Mouse (Mus musculus): Measurements from ENCODE around the gene Kat5.

The Kat5 gene

DNA sequence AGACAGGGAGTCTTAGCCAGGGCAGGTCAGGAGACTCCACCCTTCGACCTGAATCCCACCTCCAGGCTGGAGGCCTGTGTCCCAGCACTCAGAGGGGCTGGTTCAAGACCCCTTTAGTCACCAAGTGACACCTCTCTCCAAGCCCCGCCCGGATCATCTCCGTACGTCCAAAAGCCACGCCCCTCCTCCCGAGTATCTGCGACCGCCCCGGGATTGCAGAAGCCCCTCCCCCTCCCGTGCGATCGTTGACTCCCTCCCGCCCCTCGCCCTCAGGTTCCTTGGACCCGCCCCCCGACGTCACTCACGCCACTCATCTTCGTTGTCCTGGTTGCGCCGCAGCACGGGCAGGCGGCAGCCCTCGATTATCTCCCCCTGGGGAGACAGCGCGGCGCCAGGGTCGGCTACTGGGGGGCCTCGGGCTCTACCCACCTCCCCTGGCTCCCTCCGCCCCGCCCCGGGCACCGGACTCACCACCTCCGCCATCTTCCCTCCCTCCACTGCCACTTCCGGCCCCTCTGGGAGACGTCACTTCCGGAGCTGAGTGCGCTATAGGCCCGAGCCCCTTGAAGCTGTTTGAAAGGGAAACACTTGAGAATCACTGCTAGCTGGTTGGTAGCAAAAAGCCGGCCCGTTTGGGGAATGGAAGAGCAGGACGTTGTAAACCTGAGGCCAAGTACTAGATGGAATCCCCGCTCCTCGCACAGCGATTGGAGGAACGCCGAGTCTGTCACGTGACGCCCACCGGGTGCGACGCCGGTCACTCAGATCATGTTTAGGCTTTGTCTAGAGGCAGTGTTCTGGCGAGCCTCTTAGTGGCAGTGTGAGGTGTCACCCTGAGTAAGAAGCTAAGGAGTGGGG lies at the start of gene Kat5:
Gene Kat5, minus strand, starts transcription at position 691 of the 858 bp plus-strand sequence.
- DNase-seq (ENCODE audit: low spot score): peak; percentile 62

DNA sequence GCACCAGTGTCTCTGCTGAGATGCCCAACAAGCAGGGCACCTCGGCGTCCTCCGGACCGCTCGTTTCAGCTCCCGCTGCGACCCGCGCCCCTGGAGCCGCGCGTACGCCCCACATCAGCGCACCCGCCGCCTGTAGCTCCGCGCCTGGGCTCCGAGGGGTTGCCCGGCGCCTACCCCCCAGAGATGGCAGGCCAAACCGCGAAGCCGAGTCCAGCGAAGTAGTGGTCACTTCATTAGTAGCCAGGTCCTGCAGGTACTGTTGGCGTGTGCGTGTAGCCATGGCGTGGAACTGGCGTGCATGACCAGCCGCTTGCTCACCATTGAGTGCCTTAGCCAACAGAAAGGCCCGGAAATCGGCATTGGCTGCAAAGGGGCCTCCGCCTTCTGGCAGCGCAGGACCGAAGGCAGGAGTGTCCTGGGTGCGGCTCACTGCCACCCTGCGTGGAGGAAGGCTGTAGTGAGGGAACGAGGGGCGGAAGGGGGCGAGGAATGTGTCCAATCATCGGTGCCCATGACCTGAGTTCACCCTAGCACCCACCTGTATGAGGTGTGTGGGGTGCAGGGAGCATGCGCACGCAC lies 44.8 kb upstream of the Kat5 start:
- no peak for DNase-seq (ENCODE audit: low spot score)

- no peak for DNase-seq (ENCODE audit: low spot score)
Measured at GRCm38 (mm10) chr19:5653969-5654719, 44.1 kb upstream of the Kat5 start.

- DNase-seq (ENCODE audit: low spot score): no peak
Measured at GRCm38 (mm10) chr19:5652570-5652969, 42.5 kb upstream of the Kat5 start.

GRCm38 (mm10) chr19:5651502-5652274 lies 41.7 kb upstream of the Kat5 start:
- DNase-seq (ENCODE audit: low spot score): no peak

- DNase-seq (ENCODE audit: low spot score): no peak
Measured at GRCm38 (mm10) chr19:5649298-5649741, 39.3 kb upstream of the Kat5 start.

DNA sequence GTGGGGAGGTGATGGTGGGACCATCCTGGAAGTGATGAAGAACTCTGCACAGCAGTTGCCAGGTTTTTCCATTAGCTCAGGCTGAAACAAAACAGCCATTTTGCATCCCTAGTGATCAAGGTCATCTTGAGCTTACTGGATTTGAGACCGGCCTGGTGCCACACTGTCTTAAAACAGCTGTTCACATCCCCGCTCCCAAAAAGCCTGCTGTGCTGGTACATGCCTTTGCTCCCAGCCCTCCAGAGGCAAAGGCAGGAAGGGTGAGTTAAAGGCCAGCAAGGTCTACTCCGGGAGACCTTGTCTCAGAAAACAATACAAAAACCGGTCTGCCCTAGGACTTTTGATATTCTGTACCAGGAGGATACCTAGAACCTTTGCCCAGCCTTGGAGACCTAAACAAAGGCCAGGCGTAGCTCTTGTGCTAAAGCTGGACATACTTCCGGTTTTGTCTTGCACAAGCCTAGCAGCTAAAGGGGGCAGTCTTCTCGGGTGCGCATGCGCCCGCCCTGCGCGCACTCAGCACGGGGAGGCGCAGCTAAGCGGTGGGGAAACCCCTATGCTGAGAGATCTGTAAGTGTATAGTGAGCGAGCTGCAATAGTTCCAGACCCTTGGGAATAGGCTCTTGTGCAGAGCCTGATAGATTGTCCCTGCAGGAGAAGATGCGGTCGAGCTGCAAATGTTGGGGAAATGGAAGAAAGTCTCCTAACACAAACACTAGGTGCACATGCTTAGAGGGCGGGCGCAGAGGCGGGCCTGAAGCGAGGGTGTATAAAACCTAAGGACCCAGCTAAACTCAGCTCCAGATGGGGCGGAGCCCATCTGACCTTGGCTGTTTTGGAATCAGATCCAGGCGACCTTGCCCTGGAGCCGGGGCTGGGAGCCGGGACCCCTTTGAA lies 38.6 kb upstream of the Kat5 start:
- no peak for DNase-seq (ENCODE audit: low spot score)

- no peak for DNase-seq (ENCODE audit: low spot score)
Measured at GRCm38 (mm10) chr19:5647791-5648190, 37.8 kb upstream of the Kat5 start.

GRCm38 (mm10) chr19:5646731-5647330 lies 36.8 kb upstream of the Kat5 start:
- no peak for DNase-seq (ENCODE audit: low spot score)

GRCm38 (mm10) chr19:5645280-5645679 lies 35.2 kb upstream of the Kat5 start:
- DNase-seq (ENCODE audit: low spot score): no peak

DNA sequence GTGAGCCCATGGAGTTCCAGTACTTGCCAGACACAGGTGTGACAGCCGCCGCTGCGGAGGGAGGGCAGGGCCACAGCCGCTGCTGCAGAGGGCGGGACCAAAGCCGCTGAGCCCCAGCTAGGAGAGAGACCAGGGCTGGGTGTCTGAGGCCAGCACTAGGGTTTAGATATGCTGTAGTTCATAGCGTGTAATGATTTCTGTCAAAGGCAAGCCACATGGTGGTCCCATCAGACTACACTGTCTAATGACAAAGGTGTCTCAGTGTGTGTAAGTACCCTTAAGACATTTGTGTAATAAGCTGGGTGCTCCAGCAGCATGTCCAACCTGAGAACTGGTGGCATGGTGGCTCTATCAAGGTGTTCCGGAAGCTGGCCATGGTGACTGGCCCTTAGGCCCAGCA lies 31.6 kb upstream of the Kat5 start:
- no peak for DNase-seq (ENCODE audit: low spot score)

GRCm38 (mm10) chr19:5641021-5641420 lies 31.0 kb upstream of the Kat5 start:
- no peak for DNase-seq (ENCODE audit: low spot score)

- DNase-seq (ENCODE audit: low spot score): no peak
Measured at GRCm38 (mm10) chr19:5640339-5640738, 30.3 kb upstream of the Kat5 start.

GRCm38 (mm10) chr19:5638416-5639005 lies 28.5 kb upstream of the Kat5 start:
- DNase-seq (ENCODE audit: low spot score): no peak

DNA sequence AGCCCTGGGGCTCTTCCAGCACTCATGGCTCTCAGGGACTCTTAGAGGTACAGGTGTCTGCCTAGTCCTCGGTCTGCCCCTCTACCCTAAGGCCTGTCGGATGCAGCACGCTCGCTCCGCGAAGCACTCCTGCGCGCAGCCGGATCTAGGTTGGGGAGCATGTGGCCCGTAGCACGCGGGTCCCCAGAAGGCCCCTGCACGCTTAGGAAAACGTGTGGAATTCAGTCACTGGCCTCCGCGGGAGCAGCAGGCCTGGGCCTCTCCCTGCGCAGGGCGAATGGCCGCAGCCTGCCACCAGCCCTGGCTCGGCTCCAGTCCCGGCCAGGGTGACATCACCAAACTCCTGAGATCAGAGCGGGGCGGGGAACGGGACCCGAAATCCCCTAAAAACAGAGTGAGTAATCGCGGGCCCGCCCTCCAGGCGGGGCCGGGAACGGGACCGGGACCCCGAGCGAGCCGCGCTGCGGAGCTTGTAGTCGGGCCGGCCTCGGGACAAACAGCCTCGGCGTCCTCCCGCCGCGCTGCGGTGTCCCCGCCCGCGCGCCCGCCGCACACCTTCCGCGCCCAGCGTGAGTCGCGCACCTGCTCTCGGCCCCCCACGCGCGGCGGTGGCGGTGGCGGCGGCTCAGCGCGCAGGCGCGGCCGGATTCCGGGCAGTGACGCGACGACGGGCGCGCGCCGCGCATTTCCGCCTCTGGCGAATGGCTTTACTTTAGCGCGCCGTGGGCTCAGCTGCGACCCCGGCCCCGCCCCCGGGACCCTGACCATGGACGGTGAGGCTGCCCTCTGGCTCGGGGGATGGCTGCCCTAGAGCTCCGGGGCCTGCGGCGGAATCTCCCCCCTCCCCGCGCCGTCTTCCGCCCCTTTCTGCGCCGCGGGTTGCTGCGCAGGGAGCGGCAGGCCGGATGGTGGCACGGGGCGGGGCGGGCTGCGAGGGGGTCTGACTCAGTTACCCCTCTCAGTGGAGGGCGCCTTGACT lies 27.3 kb upstream of the Kat5 start, which contains the start of gene Rela:
Gene Rela, plus strand, starts transcription at position 415 of the 979 bp plus-strand sequence.
- peak; percentile 61 for DNase-seq (ENCODE audit: low spot score)

DNA sequence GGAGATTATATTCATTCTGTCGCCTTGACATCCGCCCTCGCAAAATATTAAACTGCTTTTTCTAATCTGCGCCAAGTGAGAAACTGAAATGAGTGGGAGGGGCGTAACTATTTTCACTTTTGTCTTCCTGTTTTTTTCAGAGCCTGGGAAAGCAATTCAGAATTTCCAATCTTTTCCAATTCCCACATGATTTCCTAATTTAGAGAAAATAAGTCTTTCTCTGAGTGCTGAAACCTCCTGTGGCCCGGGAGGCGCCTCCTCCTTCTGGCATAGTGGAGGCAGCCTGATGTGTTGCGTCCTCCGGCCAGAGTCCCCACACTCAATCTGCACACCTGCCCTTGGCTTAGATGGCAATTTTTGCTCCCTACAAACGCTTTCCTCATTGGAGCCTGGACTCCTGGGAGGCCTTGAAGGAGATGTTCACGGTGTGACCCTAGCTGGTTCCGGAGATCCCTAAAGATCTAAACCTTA lies 26.6 kb upstream of the Kat5 start:
- DNase-seq (ENCODE audit: low spot score): no peak

- no peak for DNase-seq (ENCODE audit: low spot score)
Measured at GRCm38 (mm10) chr19:5636036-5636570, 26.1 kb upstream of the Kat5 start.

- DNase-seq (ENCODE audit: low spot score): no peak
Measured at GRCm38 (mm10) chr19:5632120-5632519, 22.1 kb upstream of the Kat5 start.

Data from urinary bladder, postnatal 10 days (tissue).